Mouse (Mus musculus) kidney, postnatal 0 days (tissue): ENCODE data around the gene BC034090. TPM values are rescaled to one million over a fixed set of nuclear protein-coding genes. Genes with fewer than 3 reads are reported as not detected.

ENCODE experiments used
- ATAC-seq: fragments of 200-750 bp; cut with Nextera tagmentation; replicated peaks from 2 replicates; pipeline ENCODE4 v1.8.0; 2017; ENCODE audit warnings: low read depth, moderate number of reproducible peaks, moderate TSS enrichment, moderate library complexity; ENCODE audit not compliant: low FRiP score
- DNase-seq: peaks from one replicate; pipeline ENCODE4 v3.0.0-alpha.2; 2016; ENCODE audit warnings: low spot score
- H3K27ac ChIP-seq: fragments of 300-500 bp; sonication (generic); 2 replicates; pipeline ENCODE4 v1.5.1; 2014; ENCODE audit warnings: mild to moderate bottlenecking
- H3K27me3 ChIP-seq: fragments of 300-500 bp; sonication (generic); 2 replicates; pipeline ENCODE4 v1.6.1; 2014; ENCODE audit warnings: low read length, mixed read lengths; ENCODE audit not compliant: insufficient read depth
- H3K36me3 ChIP-seq: fragments of 300-500 bp; sonication (generic); 2 replicates; pipeline ENCODE4 v1.6.1; 2014; ENCODE audit warnings: low read length, mixed read lengths; ENCODE audit not compliant: insufficient read depth
- H3K4me1 ChIP-seq: fragments of 300-500 bp; sonication (generic); replicated peaks from 2 replicates; pipeline ENCODE4 v1.6.1; 2014; ENCODE audit warnings: antibody characterized with exemption, low read length, mixed read lengths; ENCODE audit not compliant: insufficient read depth
- H3K4me2 ChIP-seq: fragments of 300-500 bp; sonication (generic); 2 replicates; pipeline ENCODE4 v1.6.1; 2014; ENCODE audit warnings: mild to moderate bottlenecking, low read length, moderate library complexity, mixed read lengths
- H3K4me3 ChIP-seq: fragments of 300-500 bp; sonication (generic); replicated peaks from 2 replicates; pipeline ENCODE4 v1.5.1; 2014; ENCODE audit warnings: low read depth, low read length
- H3K9ac ChIP-seq: fragments of 300-500 bp; sonication (generic); 2 replicates; pipeline ENCODE4 v1.6.1; 2014; ENCODE audit warnings: low read depth, low read length
- H3K9me3 ChIP-seq: fragments of 300-500 bp; sonication (generic); replicated peaks from 2 replicates; pipeline ENCODE4 v1.6.1; 2016; ENCODE audit warnings: low read length, inconsistent platforms, mixed read lengths
- CTCF ChIP-seq: IDR thresholded peaks from 2 replicates; pipeline ENCODE4 v1.5.1; 2016; ENCODE audit warnings: antibody characterized with exemption, low read depth, mild to moderate bottlenecking, moderate library complexity
- WGBS: fragments of 180-500 bp; shearing (Covaris S2); extraction: QIAGEN DNeasy Blood & Tissue Kit; methylation state at CpG from one replicate; pipeline ENCODE4 v1.1.7; 2014; 5-methylcytosine and 5-hydroxymethylcytosine counted together
- polyA plus RNA-seq: library from polyadenylated mRNA; unstranded; fragments of >200 nt; fragmentation: Nextera tagmentation; extraction: Ambion mirVana; gene quantifications from 2 replicates; pipeline ENCODE4 v1.2.1, GENCODE M21; 2015

Gene BC034090
- polyA plus RNA-seq, 1 experiment from 2014 or later = 9.9 TPM

DNA sequence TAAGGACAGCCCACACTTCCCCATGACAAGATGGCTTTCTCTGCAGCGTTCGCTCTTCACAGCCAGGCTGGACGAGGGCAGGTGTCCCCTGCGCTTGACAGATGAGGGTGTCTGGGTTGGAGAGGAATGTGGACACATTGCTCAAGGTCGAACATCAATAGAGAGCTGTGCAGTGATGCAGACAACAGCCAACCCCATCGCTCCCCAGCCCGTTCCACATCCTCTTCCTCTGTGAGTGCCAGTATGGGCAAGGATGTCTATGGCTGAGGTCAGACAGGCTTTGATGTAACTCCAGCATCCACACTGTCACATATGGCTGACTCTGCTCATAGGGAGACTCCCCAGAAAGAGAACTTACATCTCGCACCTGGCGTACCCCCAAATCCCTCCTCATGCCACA lies 10.9 kb downstream of the BC034090 start:
- H3K4me2 ChIP-seq = no peak overlapping the region
- no peak for TF ChIP-seq CTCF
- H3K36me3 ChIP-seq = 0 out of 2 replicates have a peak, but pooled peaks cover 3% of the 10 kb centered on the region
- peaks cover 51% of the 10 kb centered on the region for H3K4me1 ChIP-seq
- ATAC-seq = no peak
- H3K27me3 ChIP-seq = no peaks in the 10 kb centered on the region
- DNase-seq = no peak
- H3K27ac ChIP-seq = peak overlapping the region; percentile 61
- no peak overlapping the region for H3K4me3 ChIP-seq
- H3K9ac ChIP-seq = no peak overlapping the region
- WGBS = 61% methylated on average over 9 of the region's 9 CpGs
- H3K9me3 ChIP-seq = no peaks in the 10 kb centered on the region

DNA sequence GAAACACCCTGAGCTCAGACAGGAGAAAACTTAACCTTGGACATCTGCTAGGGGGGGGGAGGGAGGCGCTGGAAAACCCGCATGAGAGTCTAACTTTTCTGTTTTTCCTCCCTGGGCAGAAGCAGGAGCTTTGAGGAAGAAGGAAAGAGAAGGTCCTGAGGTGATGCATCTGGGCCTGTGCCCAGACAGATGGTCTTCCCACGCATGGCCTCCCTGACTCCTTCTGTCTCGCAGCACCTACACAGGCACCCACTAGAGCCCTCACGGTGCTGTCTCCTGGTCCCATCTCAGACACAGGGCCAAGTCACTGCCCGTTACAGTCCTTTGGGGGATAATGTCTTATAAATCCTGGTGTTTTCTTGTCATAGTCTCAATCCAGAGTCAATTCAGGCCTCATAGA lies 11.5 kb downstream of the BC034090 start:
- Histone ChIP-seq H3K4me2 (no peak overlapping the region), H3K27ac (peak overlapping the region; percentile 60), H3K27me3 (no peaks in the 10 kb centered on the region), H3K9ac (no peak overlapping the region), H3K4me1 (peaks cover 48% of the 10 kb centered on the region), H3K9me3 (no peaks in the 10 kb centered on the region), H3K36me3 (0 out of 2 replicates have a peak, but pooled peaks cover under 1% of the 10 kb centered on the region), H3K4me3 (no peak overlapping the region)
- 41% methylated on average over 6 of the region's 6 CpGs for WGBS
- TF ChIP-seq CTCF = no peak
- DNase-seq = no peak
- no peak for ATAC-seq

DNA sequence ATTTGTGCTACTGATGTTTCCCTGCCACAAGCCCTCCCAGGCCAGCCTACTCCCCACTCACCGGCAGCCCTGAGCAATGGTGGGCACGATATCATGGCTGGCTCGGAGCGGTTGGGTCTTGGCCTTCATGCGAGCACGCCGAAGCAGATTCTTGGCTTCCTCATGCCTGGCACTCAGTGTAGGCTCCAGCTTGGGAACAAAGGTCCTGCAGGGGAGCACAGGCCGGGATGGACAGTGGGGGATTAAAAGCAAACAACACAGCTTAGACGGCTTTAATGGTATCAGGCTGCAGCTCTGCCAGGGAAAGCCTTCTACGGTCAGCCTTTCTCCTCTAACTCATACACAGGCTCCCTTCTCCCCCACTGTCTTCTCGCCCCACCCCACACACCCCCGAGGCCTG lies 11.9 kb downstream of the BC034090 start:
- H3K36me3 ChIP-seq = no peaks in the 10 kb centered on the region
- H3K4me1 ChIP-seq = peaks cover 44% of the 10 kb centered on the region
- no peak overlapping the region for H3K9ac ChIP-seq
- H3K27me3 ChIP-seq = no peaks in the 10 kb centered on the region
- ATAC-seq (no peak), DNase-seq (no peak)
- H3K9me3 ChIP-seq = no peaks in the 10 kb centered on the region
- no peak overlapping the region for H3K4me2 ChIP-seq
- no peak for TF ChIP-seq CTCF
- peak overlapping the region; percentile 60 for H3K27ac ChIP-seq
- WGBS = 54% methylated on average over 11 of the region's 12 CpGs
- H3K4me3 ChIP-seq = no peak overlapping the region

- Histone ChIP-seq H3K4me3 (no peak overlapping the region), H3K4me2 (no peak overlapping the region), H3K27me3 (no peaks in the 10 kb centered on the region), H3K9ac (no peak overlapping the region), H3K4me1 (peaks cover 37% of the 10 kb centered on the region), H3K27ac (peak overlapping the region; percentile 66), H3K36me3 (peaks cover 10% of the 10 kb centered on the region), H3K9me3 (no peaks in the 10 kb centered on the region)
- WGBS = 20% methylated on average over 14 of the region's 14 CpGs
- peak; percentile 57; the same call in 1 of the 2 replicates for ATAC-seq
- no peak for DNase-seq
- TF ChIP-seq CTCF = no peak
These were observed 14.5 kb downstream of the BC034090 start for GRCm38 (mm10) chr1:155229464-155230411.

- 24% methylated on average over 16 of the region's 16 CpGs for WGBS
- no peak overlapping the region for H3K4me3 ChIP-seq
- H3K4me2 ChIP-seq = peak overlapping the region; percentile 35; the same call in 1 of the 2 replicates
- H3K27me3 ChIP-seq = no peaks in the 10 kb centered on the region
- no peak overlapping the region for H3K27ac ChIP-seq
- peak; percentile 97 for TF ChIP-seq CTCF
- H3K9ac ChIP-seq = no peak overlapping the region
- DNase-seq = peak; percentile 93
- H3K9me3 ChIP-seq = no peaks in the 10 kb centered on the region
- ATAC-seq = peak; percentile 87
- H3K4me1 ChIP-seq = peaks cover 12% of the 10 kb centered on the region; the same call in 1 of the 2 replicates
- H3K36me3 ChIP-seq = peaks cover 10% of the 10 kb centered on the region
These were observed 20.2 kb downstream of the BC034090 start for GRCm38 (mm10) chr1:155223849-155224554.

DNA sequence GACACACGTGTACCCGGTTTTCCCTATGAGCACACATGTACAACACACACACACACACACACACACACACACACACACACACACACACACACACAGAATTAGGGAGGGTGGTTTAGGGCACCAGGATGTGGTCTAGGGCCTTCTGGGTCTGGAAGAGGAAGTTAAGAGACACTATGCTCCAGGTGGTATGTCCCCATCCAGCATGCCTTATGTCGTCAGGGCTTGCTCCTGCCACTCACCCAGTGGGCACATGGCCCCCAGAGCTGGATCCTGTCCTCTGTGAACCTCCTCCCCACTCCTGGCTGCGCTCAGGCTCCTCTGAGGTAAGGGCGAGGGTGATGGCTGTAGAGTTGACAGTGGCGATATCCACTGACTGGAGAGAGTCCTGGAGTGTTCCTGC lies 21.2 kb downstream of the BC034090 start:
- H3K9me3 ChIP-seq = no peaks in the 10 kb centered on the region
- H3K4me1 ChIP-seq = 0 out of 2 replicates have a peak, but pooled peaks cover 11% of the 10 kb centered on the region

More for the DNA sequence above, 21.2 kb downstream of the BC034090 start:
- no peak overlapping the region for H3K27ac ChIP-seq
- no peak overlapping the region for H3K9ac ChIP-seq
- no peaks in the 10 kb centered on the region for H3K27me3 ChIP-seq
- TF ChIP-seq CTCF = no peak
- 96% methylated on average over 6 of the region's 6 CpGs for WGBS
- no peak overlapping the region for H3K4me3 ChIP-seq
- DNase-seq = no peak
- peaks cover 10% of the 10 kb centered on the region for H3K36me3 ChIP-seq
- no peak for ATAC-seq
- H3K4me2 ChIP-seq = no peak overlapping the region
